Mouse (Mus musculus): Measurements from ENCODE around the gene Trim33.

Gene Trim33

GRCm38 (mm10) chr3:103279182-103280149 is at the start of gene Trim33:
TSS of gene Trim33 (plus strand) at chr3:103279293.
- peak; percentile 85 for DNase-seq (ENCODE audit: low spot score in 2 of 2)

- no peak for DNase-seq (ENCODE audit: low spot score in 2 of 2)
Measured at GRCm38 (mm10) chr3:103232398-103232797, 46.7 kb upstream of the Trim33 start.

- DNase-seq (ENCODE audit: low spot score in 2 of 2) = no peak
Measured at GRCm38 (mm10) chr3:103241524-103241923, 37.6 kb upstream of the Trim33 start.

GRCm38 (mm10) chr3:103242156-103242555 is 36.9 kb upstream of the Trim33 start:
- no peak for DNase-seq (ENCODE audit: low spot score in 2 of 2)

GRCm38 (mm10) chr3:103243491-103243890 is 35.6 kb upstream of the Trim33 start:
- no peak for DNase-seq (ENCODE audit: low spot score in 2 of 2)

- no peak for DNase-seq (ENCODE audit: low spot score in 2 of 2)
Measured at GRCm38 (mm10) chr3:103246627-103247260, 32.3 kb upstream of the Trim33 start.

GRCm38 (mm10) chr3:103256089-103256819 is 22.8 kb upstream of the Trim33 start:
- peak in 1 of 2 experiments; percentile 18 for DNase-seq (ENCODE audit: low spot score in 2 of 2)

GRCm38 (mm10) chr3:103262802-103263417 is 16.2 kb upstream of the Trim33 start:
- no peak for DNase-seq (ENCODE audit: low spot score in 2 of 2)

- peak in 1 of 2 experiments; percentile 19 for DNase-seq (ENCODE audit: low spot score in 2 of 2)
Measured at GRCm38 (mm10) chr3:103278561-103279181, 422 bp upstream of the Trim33 start.

GRCm38 (mm10) chr3:103280241-103280761 is 1.2 kb downstream of the Trim33 start:
- DNase-seq (ENCODE audit: low spot score in 2 of 2) = peak; percentile 36 to 62

- no peak for DNase-seq (ENCODE audit: low spot score in 2 of 2)
Measured at GRCm38 (mm10) chr3:103280875-103281274, 1.8 kb downstream of the Trim33 start.

GRCm38 (mm10) chr3:103288761-103289160 is 9.7 kb downstream of the Trim33 start:
- DNase-seq (ENCODE audit: low spot score in 2 of 2) = no peak

GRCm38 (mm10) chr3:103291087-103291486 is 12.0 kb downstream of the Trim33 start:
- DNase-seq (ENCODE audit: low spot score in 2 of 2) = no peak

- no peak for DNase-seq (ENCODE audit: low spot score in 2 of 2)
Measured at GRCm38 (mm10) chr3:103305411-103305982, 26.4 kb downstream of the Trim33 start.

GRCm38 (mm10) chr3:103309252-103309651 is 30.2 kb downstream of the Trim33 start:
- DNase-seq (ENCODE audit: low spot score in 2 of 2) = no peak

GRCm38 (mm10) chr3:103309750-103310149 is 30.7 kb downstream of the Trim33 start:
- DNase-seq (ENCODE audit: low spot score in 2 of 2) = no peak

GRCm38 (mm10) chr3:103314291-103314690 is 35.2 kb downstream of the Trim33 start:
- DNase-seq (ENCODE audit: low spot score in 2 of 2) = no peak

GRCm38 (mm10) chr3:103335371-103335770 is 56.3 kb downstream of the Trim33 start:
- no peak for DNase-seq (ENCODE audit: low spot score in 2 of 2)

- no peak for DNase-seq (ENCODE audit: low spot score in 2 of 2)
Measured at GRCm38 (mm10) chr3:103346658-103347057, 67.6 kb downstream of the Trim33 start.

GRCm38 (mm10) chr3:103353518-103353917 is 74.4 kb downstream of the Trim33 start:
- DNase-seq (ENCODE audit: low spot score in 2 of 2) = no peak

GRCm38 (mm10) chr3:103354041-103354440 is 74.9 kb downstream of the Trim33 start:
- no peak for DNase-seq (ENCODE audit: low spot score in 2 of 2)
